Mouse (Mus musculus): ENCODE results near the gene Ccser1.

DNA sequence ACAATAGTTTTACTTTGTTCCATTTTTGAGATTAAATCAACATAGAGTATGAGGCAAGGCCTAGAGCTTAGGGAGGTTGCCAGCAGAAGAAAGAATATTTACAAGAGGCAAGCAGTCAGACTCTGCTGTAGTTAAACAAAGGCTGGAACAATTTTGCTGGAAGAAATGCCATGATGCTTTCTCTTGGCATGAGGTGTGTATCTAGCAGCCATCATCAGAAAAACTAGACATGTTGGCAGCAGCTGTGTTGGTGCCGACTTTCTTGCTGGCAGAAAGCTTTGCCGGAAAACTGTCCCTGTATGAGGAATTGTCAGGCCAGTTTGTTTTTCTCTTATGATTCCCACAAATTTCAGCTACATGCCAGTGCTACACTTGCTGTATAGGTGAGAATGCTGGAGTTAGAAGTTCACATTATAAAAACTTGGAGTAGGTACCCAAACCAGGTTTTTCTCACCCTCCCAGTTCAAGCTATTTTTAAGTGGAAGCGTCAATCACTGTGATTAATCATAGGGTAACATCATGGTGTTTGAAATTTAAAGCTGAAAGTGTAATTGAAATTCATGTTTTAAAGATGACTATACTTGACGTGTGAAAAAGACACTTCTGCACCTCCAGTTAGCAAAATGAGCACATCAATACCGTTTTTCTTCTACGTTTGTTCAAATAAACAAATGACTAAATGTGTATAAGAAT, 1016.5 kb downstream of the Ccser1 start:
- TF ChIP-seq CTCF (IDR thresholded peaks at IDR 0.05; ENCODE audit: borderline replicate concordance, insufficient read depth, low read length) (no peak), POLR2A (IDR thresholded peaks at IDR 0.05; ENCODE audit: low read depth, low read length) (no peak)

Measured in embryonic fibroblast, embryonic 13.5 days (primary cell).